Mouse (Mus musculus) liver, embryonic 12.5 days (tissue): ENCODE measurements at regions not wholly inside any gene's neighbourhood (a gene's known extent, or its start where the extent isn't known, plus 50 kb on each side); places are given as distances from the start of the nearest gene placed in this dataset.
"Not testable (repeated sequence)": the region's sequence is repeated elsewhere in the genome, so short reads cannot be mapped to it uniquely, and the experiment has no call there.

ENCODE experiments used
- ATAC-seq: fragments of 200-750 bp; cut with Nextera tagmentation; 2 replicates; pipeline ENCODE4 v1.8.0; 2017; ENCODE audit warnings: moderate number of reproducible peaks, mild to moderate bottlenecking, moderate library complexity
- H3K27ac ChIP-seq: fragments of 300-500 bp; sonication (generic); 2 replicates; pipeline ENCODE4 v1.5.1; 2016; ENCODE audit warnings: mild to moderate bottlenecking
- H3K27me3 ChIP-seq: fragments of 300-500 bp; sonication (generic); replicated peaks from 2 replicates; pipeline ENCODE4 v1.6.1; 2016; ENCODE audit warnings: mild to moderate bottlenecking, moderate library complexity
- H3K36me3 ChIP-seq: fragments of 300-500 bp; sonication (generic); 2 replicates; pipeline ENCODE4 v1.6.1; 2016; ENCODE audit warnings: mild to moderate bottlenecking, moderate library complexity
- H3K4me1 ChIP-seq: fragments of 300-500 bp; sonication (generic); 2 replicates; pipeline ENCODE4 v1.6.1; 2016
- H3K4me2 ChIP-seq: fragments of 300-500 bp; sonication (generic); 2 replicates; pipeline ENCODE4 v1.6.1; 2016; ENCODE audit warnings: mild to moderate bottlenecking, moderate library complexity
- H3K4me3 ChIP-seq: fragments of 300-500 bp; sonication (generic); 2 replicates; pipeline ENCODE4 v1.5.1; 2016; ENCODE audit warnings: mild to moderate bottlenecking, moderate library complexity
- H3K9ac ChIP-seq: fragments of 300-500 bp; sonication (generic); 2 replicates; pipeline ENCODE4 v1.6.1; 2016; ENCODE audit warnings: mild to moderate bottlenecking, moderate library complexity
- H3K9me3 ChIP-seq: fragments of 300-500 bp; sonication (generic); replicated peaks from 2 replicates; pipeline ENCODE4 v1.6.1; 2016; ENCODE audit warnings: mild to moderate bottlenecking, moderate library complexity
- WGBS: fragments of 180-500 bp; shearing (Covaris S2); methylation state at CpG from one replicate; pipeline ENCODE4 v1.1.7; 2016; ENCODE audit not compliant: insufficient replicate concordance; 5-methylcytosine and 5-hydroxymethylcytosine counted together

DNA sequence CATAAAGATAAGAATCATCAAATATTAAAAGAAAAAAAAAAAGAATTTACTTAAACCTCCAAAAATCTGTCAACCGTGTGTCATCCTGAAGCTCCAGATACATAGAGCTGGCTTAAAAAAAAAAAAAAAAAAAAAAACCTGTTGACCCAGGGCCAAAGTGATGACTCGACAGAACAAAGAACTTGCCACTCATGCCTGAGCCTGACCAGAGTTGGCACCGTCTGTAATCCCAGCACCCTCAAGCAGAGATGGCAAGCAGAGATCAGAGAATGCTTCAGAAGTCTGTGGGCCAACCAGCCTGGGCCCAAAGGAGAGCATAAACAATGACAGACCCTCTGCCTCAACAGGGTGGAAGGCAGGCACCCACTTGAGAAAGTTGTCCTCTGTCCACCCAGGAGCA lies 230.3 kb downstream of the Nfkbiz start:
- H3K9ac ChIP-seq: no peak overlapping the region
- H3K4me2 ChIP-seq: no peak overlapping the region
- no peak for ATAC-seq
- no peaks in the 10 kb centered on the region for H3K4me1 ChIP-seq
- 66% methylated on average over 3 of the region's 3 CpGs for WGBS
- no peaks in the 10 kb centered on the region for H3K36me3 ChIP-seq
- H3K27ac ChIP-seq: no peak overlapping the region
- H3K4me3 ChIP-seq: no peak overlapping the region
- no peaks in the 10 kb centered on the region for H3K9me3 ChIP-seq
- no peaks in the 10 kb centered on the region for H3K27me3 ChIP-seq

DNA sequence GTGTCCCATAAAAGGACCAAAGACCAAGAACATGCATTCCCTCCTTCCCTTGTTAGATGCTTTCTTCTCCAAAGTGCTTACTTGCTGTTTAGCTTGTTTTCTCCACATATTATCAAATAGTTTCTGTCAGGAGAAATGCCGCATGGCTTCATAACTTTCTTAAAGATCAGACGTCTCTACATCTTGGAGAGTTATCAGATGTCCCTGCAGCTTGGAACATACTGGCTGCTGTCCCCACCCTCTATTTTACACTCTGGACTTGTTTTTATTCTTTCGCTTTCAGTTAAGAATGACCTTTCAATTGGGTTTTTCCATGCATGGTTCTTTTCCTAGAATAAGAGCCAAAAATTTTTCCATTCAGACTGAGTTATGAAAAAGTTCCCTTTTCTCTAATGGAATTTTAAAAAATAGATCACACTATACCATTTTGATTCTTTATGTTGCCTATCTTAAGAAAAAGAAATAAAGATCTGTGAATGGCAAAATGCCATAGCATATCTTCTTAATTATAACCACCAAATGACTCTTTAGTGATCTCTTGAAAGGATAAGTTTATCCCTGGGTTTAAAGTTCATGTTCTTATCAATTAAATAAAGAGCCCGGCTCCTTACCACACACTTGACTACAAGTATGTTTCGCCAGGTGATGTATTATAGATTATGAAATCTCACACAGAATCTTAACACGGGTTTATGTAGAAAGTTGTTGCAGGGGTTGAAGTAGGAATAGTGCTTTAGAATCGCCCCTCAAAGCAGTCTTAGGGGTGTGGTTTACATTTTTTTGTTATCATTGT lies 232.1 kb downstream of the Nfkbiz start:
- ATAC-seq: no peak
- Histone ChIP-seq H3K36me3 (no peaks in the 10 kb centered on the region), H3K27me3 (no peaks in the 10 kb centered on the region), H3K4me1 (no peaks in the 10 kb centered on the region), H3K9ac (no peak overlapping the region), H3K9me3 (no peaks in the 10 kb centered on the region), H3K4me2 (no peak overlapping the region), H3K27ac (no peak overlapping the region), H3K4me3 (no peak overlapping the region)
- WGBS: 61% methylated on average over 7 of the region's 7 CpGs

GRCm38 (mm10) chr16:55603611-55604010 lies 235.1 kb downstream of the Nfkbiz start:
- H3K27ac ChIP-seq: no peak overlapping the region
- H3K9ac ChIP-seq: no peak overlapping the region
- no peak for ATAC-seq
- no peak overlapping the region for H3K4me2 ChIP-seq
- WGBS: 59% methylated on average over 2 of the region's 2 CpGs
- H3K4me3 ChIP-seq: no peak overlapping the region
- H3K27me3 ChIP-seq: no peaks in the 10 kb centered on the region
- H3K9me3 ChIP-seq: no peaks in the 10 kb centered on the region
- no peaks in the 10 kb centered on the region for H3K4me1 ChIP-seq
- no peaks in the 10 kb centered on the region for H3K36me3 ChIP-seq

DNA sequence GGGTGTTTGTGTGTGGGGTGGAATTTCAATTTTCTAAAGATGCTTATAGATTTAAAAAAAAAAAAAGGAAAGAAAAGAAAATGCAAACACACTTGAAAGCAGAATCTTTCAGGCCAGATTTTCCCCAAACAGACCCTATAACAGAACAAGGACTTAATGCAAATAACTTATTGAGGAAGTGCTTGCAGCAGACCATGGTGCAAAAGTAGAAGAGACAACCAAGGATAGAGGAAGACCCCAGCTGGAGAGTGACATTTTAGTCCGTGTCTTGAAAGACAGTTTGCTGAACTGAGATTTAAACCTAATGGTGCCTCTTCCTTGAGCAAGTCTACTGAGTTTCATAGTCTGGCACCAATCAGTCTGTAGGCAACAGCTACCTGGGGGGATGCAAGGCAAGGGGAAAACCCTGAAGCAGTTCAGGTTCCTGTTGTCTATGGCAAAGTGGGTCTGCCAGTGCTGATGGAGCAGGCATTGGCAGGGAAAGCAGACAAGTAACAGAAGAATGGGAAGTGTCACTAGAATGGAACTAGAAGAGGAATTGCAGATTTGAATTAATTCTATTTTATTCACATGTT lies 249.2 kb downstream of the Nfkbiz start:
- Histone ChIP-seq H3K4me2 (no peak overlapping the region), H3K4me3 (no peak overlapping the region), H3K9ac (no peak overlapping the region), H3K27me3 (no peaks in the 10 kb centered on the region), H3K4me1 (no peaks in the 10 kb centered on the region), H3K27ac (no peak overlapping the region), H3K36me3 (no peaks in the 10 kb centered on the region), H3K9me3 (no peaks in the 10 kb centered on the region)
- ATAC-seq: no peak
- WGBS: 24% methylated on average over 1 of the region's 1 CpGs

DNA sequence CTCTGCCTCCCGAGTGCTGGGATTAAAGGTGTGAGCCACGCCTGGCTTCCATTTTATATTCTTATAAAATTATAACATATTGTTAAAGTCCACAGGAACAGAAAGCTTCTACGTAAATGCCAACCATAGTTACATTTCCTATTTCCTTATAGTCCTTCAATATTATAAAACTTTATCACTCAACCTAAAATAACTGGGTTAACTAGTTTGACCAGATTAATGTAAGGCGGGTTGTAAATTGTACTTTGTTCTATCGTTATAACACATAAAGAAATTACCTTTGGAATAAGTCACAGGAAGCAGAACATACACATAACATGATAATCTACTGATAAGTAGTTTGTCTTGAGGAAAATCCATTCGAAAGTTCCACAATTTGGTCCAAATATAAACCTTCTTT lies 251.6 kb downstream of the Nfkbiz start:
- no peak for ATAC-seq
- H3K9ac ChIP-seq: no peak overlapping the region
- no peak overlapping the region for H3K4me3 ChIP-seq
- H3K27me3 ChIP-seq: no peaks in the 10 kb centered on the region
- no peaks in the 10 kb centered on the region for H3K4me1 ChIP-seq
- no peak overlapping the region for H3K27ac ChIP-seq
- H3K4me2 ChIP-seq: no peak overlapping the region
- WGBS: 67% methylated on average over 6 of the region's 6 CpGs
- H3K9me3 ChIP-seq: no peaks in the 10 kb centered on the region
- H3K36me3 ChIP-seq: no peaks in the 10 kb centered on the region

DNA sequence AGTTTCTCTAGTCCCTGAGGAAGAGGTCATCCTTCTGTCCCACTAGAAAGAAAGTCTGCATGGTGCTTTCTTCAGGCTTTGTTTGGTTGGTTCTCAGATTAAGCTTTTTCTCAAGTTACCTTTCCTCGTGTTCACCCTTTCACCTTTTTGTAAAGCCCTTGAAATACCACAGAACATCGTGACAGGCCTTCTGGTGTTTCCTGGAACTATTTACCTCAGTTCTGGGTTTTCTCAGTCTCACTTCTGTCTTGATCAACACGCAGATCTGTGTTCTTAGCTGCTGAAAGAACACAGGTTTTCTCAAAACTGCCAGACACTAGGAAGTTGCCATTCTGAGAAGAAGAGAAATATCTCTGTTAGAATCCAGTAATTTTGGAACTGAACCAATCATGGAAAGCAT lies 255.8 kb downstream of the Nfkbiz start:
- Histone ChIP-seq H3K36me3 (no peaks in the 10 kb centered on the region), H3K4me3 (no peak overlapping the region), H3K27ac (no peak overlapping the region), H3K4me1 (no peaks in the 10 kb centered on the region), H3K9ac (no peak overlapping the region), H3K4me2 (no peak overlapping the region), H3K9me3 (no peaks in the 10 kb centered on the region), H3K27me3 (no peaks in the 10 kb centered on the region)
- no peak for ATAC-seq
- 32% methylated on average over 3 of the region's 3 CpGs for WGBS

DNA sequence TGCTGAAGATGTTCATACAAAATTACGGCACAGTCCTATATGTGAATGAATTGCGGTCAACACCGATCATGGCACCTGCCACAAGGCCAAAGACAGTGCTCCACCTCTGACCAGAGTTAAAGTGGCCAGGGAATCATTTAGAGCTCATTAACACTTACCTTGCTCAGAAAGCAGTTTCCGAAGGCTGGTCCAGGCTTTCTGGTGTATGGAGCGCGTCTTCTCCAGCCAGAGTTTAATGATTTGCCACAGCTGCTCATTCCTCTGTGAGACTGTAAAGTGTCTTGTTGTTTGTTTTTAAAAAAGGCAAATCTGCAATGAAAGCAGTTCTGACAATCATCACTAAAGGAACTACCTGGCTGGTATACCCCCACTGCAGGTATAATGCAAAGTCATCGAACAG lies 256.7 kb downstream of the Nfkbiz start:
- Histone ChIP-seq H3K9me3 (no peaks in the 10 kb centered on the region), H3K4me3 (no peak overlapping the region), H3K4me1 (no peaks in the 10 kb centered on the region), H3K36me3 (no peaks in the 10 kb centered on the region), H3K27me3 (no peaks in the 10 kb centered on the region), H3K27ac (no peak overlapping the region), H3K4me2 (no peak overlapping the region), H3K9ac (no peak overlapping the region)
- ATAC-seq: no peak
- 75% methylated on average over 7 of the region's 7 CpGs for WGBS

DNA sequence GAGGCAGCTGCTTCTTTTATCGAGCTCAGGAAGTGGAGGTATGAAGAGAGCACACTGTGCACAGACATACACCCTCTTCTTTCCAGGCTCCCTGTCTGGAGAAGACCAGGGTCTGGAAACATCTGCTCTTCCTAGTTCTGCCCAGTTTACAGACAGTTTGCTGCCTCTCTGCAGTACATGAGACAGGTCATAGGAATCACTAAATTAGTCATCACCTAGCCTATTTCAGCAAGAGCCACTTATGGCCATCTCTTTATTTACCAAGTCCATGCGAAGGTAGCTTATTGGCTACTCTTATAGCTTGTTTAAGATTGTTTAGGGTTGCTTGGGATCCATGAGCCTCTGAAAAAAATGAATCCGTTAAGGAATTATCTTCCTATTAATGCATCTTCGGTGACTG lies 257.9 kb downstream of the Nfkbiz start:
- Histone ChIP-seq H3K9ac (no peak overlapping the region), H3K4me1 (no peaks in the 10 kb centered on the region), H3K4me3 (no peak overlapping the region), H3K4me2 (no peak overlapping the region), H3K36me3 (no peaks in the 10 kb centered on the region), H3K27ac (no peak overlapping the region), H3K27me3 (no peaks in the 10 kb centered on the region), H3K9me3 (no peaks in the 10 kb centered on the region)
- ATAC-seq: no peak
- WGBS: 58% methylated on average over 4 of the region's 4 CpGs

GRCm38 (mm10) chr16:55578686-55579085 lies 260.0 kb downstream of the Nfkbiz start:
- H3K9ac ChIP-seq: no peak overlapping the region
- H3K4me1 ChIP-seq: no peaks in the 10 kb centered on the region
- H3K4me2 ChIP-seq: no peak overlapping the region
- H3K36me3 ChIP-seq: no peaks in the 10 kb centered on the region
- no peaks in the 10 kb centered on the region for H3K9me3 ChIP-seq
- WGBS: 75% methylated on average over 5 of the region's 5 CpGs
- no peaks in the 10 kb centered on the region for H3K27me3 ChIP-seq
- no peak for ATAC-seq
- H3K4me3 ChIP-seq: no peak overlapping the region
- H3K27ac ChIP-seq: no peak overlapping the region

DNA sequence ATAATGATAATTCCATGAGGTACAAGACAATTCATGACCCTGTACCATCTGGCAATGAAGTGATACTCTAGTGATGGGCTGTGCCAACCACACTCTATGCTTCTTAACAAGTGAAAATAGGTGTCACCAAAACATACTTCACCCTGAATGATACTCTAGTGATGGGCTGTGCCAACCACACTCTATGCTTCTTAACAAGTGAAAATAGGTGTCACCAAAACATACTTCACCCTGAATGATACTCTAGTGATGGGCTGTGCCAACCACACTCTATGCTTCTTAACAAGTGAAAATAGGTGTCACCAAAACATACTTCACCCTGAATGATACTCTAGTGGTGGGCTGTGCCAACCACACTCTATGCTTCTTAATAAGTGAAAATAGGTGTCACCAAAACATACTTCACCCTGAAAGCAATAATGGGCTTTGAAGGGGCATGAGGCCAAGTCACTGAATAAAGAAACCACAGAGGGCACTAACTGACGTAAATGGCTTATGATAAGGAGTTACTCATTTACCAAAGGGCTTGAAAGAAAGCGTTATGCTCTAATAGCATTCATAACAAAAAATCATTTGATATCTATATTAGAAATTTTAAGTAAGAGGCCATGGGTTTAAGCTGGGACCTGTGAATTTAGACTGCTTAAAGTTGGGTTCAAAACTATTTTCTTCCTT lies 263.0 kb downstream of the Nfkbiz start:
- H3K9me3 ChIP-seq, H3K36me3 ChIP-seq, H3K4me3 ChIP-seq, H3K9ac ChIP-seq, H3K27ac ChIP-seq, H3K27me3 ChIP-seq, ATAC-seq, H3K4me1 ChIP-seq, H3K4me2 ChIP-seq: not testable (repeated sequence)
- 59% methylated on average over 2 of the region's 2 CpGs for WGBS

- no peak overlapping the region for H3K4me2 ChIP-seq
- no peak overlapping the region for H3K27ac ChIP-seq
- no peak overlapping the region for H3K9ac ChIP-seq
- no peak overlapping the region for H3K4me3 ChIP-seq
- no peaks in the 10 kb centered on the region for H3K9me3 ChIP-seq
- 66% methylated on average over 7 of the region's 7 CpGs for WGBS
- H3K4me1 ChIP-seq: no peaks in the 10 kb centered on the region
- no peak for ATAC-seq
- H3K27me3 ChIP-seq: no peaks in the 10 kb centered on the region
- H3K36me3 ChIP-seq: no peaks in the 10 kb centered on the region
These were observed 267.6 kb downstream of the Nfkbiz start for GRCm38 (mm10) chr16:55571106-55571505.

- Histone ChIP-seq H3K9me3 (no peaks in the 10 kb centered on the region), H3K4me3 (no peak overlapping the region), H3K27me3 (no peaks in the 10 kb centered on the region), H3K36me3 (no peaks in the 10 kb centered on the region), H3K4me1 (no peaks in the 10 kb centered on the region), H3K27ac (no peak overlapping the region), H3K4me2 (no peak overlapping the region), H3K9ac (no peak overlapping the region)
- WGBS: 76% methylated on average over 5 of the region's 5 CpGs
- no peak for ATAC-seq
These were observed 268.6 kb downstream of the Nfkbiz start for GRCm38 (mm10) chr16:55570097-55570496.
